Mouse (Mus musculus) brain, embryonic 18.5 days (tissue): ENCODE data around the gene Eif1ad.
"Not testable (repeated sequence)": the region's sequence is repeated elsewhere in the genome, so short reads cannot be mapped to it uniquely, and the experiment has no call there.

Experiments
- DNase-seq: peaks from one replicate; pipeline ENCODE4 v3.0.0-alpha.2; 2012; ENCODE audit warnings: low read depth, low spot score

Eif1ad gene

GRCm38 (mm10) chr19:5366175-5367052 lies at the start of gene Eif1ad:
Gene Eif1ad (plus strand): TSS chr19:5366741.
- DNase-seq, result peak; percentile 94

GRCm38 (mm10) chr19:5323801-5324200 lies 42.7 kb upstream of the Eif1ad start:
- no peak for DNase-seq

DNA sequence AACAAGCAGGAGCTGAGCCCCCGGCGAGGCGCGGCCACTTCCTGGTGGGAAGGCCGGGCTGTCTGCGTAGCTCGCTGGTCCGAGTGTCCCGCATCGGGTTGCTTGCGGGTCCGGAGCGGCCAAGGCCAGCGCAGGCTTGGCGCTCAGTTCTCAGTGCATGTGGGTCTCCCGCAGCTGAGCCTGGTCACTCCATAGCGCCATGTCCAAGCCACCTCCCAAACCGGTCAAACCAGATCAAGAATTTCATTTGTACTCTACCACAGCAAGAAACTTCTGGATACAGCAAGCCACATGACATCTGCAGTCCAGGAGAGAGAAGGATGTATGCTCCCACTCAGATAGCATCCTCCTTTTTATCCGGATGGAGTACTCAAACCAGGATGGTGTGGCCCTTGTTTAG lies 38.6 kb upstream of the Eif1ad start:
- no peak for DNase-seq

DNA sequence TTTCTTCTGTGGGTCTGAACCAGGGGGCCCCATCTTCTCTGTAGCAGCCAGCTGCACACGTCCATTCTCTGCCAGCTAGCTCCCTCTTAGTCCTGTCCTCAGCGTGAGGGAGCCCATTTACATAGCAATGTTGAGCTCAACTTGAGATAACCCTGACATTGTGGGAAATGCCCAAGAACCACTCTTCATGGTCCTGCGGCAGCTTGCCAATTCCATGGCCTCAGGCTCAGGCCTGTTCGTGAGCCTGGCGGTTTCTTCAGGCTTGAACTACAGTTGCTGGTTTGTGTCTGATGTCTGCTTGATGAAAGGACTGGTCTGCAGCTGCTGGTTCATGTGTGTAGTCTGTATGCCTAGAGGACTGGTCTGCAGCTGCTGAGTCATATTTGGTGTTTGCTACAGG lies 31.8 kb upstream of the Eif1ad start:
- no peak for DNase-seq

- no peak for DNase-seq
Observed at GRCm38 (mm10) chr19:5335441-5335840, 31.1 kb upstream of the Eif1ad start, which contains the start of gene Catsper1. Gene Catsper1 (plus strand): TSS chr19:5335741.

DNA sequence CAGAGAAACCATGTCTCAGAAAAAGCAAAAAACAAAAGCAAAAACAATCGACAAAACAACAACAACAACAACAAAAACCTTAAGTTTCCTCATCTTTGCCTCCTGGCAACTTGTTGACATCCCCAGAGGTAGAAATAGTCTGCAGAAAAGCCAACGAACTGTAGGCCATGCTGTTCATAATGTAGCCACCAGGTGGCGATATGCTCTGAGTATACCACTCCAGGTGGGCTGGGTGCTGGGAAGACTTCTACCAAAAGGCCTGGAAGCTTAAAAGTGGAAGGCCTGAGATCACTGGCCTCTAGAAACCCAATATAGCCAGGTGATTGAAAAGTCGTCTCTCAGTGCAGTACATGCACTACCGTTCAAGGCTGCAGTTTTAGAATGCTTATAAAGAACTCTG lies 28.6 kb upstream of the Eif1ad start:
- peak; percentile 3 for DNase-seq

DNA sequence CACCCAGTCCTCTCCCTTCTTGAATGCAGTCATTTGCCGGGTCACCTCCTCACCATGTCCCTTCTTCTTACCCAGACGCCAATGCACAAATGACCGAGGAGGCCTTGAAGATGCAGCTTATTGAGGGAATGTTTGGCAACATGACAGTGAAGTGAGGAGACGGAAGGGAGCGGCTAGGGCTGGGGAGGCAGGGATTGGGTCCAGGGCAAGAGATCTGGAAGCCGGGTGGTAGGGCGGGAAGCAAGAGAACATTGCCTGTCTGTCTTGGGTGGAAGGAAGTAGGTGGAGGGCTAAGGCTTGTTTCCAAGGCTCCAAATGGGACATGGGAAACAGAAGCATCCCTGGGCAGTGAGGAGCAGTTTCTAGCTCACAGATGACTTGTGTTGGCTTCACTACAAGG lies 25.2 kb upstream of the Eif1ad start:
- no peak for DNase-seq

DNA sequence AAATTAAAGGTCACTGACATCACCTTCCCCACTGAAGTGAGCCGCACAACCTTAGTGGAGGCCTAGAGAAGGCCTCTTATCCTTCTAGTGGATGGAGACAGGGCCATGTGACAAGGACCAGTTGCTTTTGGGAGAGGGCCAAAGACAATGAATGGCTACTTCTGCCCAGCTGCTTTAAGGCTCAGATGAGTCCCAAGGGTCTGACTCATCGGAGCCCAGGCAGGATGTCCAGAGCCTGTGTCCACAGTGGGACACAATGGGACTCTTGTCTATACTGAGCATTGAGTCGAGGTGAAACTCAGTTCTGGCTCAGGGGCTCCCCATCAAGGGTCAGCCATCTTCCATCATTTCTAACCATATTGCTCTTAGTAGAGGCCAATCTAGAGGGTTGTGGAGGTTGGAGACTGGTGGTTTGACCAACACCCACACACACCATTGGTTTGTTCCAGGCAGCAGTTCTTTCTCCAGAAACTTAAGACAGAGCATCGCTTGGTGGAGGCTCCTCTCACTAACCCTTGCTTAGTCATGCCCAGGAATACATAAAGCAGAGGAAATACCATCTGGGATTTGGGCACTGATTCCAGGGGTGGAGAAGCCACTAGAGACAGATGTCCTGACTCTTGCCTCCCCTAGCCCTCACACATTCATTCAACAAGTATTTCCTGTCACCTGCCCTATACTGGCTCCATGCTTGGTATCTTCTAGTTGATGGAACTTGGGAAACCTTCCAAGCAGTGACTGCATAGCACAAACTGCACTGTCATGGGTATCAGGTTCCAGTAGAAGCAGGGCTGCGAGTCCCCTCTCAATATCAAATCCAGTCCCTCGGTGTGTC lies 21.0 kb upstream of the Eif1ad start:
- no peak for DNase-seq

DNA sequence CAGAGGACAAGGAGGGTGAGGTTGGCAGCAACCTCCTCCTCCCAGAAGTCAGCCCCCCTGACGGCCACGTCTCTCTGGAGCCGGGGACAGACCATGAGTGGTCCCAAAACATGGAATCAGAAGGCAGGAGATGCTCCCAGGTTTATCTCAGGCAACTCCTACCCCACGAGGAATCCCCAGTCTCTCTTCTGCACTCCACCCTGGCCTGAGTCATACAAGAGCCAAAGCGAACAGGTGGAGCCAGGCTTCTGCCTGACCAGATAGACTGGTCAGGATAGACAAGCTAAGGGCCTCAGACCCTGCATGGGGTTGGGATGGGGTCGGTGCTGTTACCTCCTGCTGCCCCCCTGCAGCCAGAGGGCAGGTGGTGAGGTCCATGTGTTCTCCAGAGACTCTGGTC lies 18.5 kb upstream of the Eif1ad start:
- no peak for DNase-seq

DNA sequence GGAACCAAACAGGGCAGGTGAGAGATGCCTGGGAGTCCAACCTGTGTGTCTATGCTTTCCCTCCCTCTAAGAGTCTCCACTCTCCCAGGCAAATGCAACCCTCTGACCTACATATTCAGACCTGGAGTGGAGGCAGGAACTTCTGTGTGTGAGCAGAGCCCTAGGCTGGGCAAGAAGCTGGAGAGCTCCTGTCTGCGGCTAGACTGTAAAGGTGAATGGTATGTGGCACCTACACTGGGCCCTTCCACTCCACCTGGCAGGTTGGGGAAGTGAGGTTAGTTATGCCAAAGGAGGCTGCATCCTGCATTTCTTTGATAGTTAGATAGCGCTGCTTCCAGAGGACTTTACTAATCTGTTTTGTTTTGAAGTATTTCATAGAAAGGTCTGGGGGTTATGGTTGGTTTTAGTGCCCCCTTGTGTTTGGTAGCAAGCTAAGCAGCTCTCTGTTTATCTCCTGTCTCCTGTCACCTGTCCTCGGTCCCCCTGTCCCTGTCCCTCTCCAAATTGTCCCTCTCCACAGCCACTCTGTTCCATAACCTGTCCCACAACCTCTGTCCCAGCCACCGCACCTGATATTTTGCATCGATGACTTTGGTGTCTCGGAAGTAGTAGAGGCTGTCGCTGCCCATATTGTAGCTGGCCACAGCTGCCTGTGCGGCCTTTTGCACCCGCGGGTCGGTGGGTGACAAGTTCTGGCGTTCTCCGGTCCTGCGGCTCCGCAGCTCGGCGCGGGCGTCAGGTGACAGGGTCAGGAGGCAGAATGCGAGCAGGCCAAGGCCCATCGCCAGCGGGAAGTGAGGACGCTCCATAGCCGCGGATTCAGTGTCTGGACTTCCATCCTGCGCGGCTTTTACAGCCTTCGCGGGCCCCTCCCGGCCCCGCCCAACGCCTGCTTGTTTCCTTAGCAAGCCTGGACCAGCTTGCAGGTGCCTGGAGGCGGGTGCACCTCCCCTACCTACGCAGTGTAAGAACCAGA lies 17.7 kb upstream of the Eif1ad start:
- DNase-seq, result no peak

DNA sequence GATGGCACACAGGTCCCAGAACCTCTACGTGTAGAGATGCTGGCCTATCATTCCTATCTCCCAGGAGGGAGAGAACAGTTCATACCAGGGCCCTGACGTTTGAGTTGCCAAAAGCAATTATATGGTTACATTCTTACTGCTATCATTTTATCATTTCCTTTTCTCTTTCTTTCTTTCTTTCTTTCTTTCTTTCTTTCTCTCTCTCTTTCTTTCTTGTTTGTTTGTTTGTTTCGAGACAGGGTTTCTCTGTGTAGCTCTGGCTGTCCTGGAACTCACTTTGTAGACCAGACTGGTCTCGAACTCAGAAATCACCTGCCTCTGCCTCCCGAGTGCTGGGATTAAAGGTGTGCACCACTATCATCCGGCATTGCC lies 17.1 kb upstream of the Eif1ad start, which contains the start of gene Cst6:
Gene Cst6, minus strand, starts transcription at position 73 of the 372 bp plus-strand sequence.
- DNase-seq, result not testable (repeated sequence)

DNA sequence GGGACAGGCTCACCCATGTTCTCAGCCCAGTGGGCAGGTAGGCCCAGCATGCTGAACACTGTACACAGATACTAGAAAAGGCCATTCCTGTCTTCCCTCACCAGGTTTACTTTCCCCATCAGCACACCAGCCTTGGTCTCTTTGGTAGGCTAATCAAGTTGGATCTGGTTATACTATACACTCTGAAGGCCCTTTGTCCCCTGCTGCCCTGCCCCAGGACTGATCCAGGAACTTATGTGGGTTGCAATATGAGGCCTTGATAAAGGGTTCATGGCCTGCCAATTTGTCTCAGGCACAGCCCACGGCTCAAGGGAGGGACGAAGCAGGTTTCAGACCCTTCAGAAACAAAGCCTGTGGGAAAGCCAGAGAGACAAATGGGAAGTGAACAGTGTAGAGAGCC lies 12.9 kb upstream of the Eif1ad start:
- DNase-seq, result no peak

DNA sequence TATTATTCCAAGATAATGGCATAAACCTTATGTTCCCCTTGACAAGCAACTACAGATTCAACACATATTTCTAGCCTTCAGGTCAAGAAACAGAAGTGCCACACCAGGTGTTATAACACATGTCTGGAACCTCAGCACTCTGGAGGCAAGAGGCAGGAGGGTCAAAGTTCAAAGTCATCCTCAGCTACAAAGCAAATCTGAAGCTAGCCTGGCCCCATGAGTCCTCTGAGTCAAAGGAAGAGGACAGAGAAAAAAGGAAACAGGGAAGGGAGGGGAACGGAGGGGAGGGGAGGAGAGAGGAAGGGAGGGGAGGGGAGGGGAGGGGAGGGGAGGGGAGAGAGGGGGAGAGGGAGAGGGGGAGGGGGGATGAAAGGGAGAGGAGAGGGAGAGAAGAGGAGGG lies 10.5 kb upstream of the Eif1ad start:
- no peak for DNase-seq

GRCm38 (mm10) chr19:5362186-5362585 lies 4.4 kb upstream of the Eif1ad start:
- no peak for DNase-seq

DNA sequence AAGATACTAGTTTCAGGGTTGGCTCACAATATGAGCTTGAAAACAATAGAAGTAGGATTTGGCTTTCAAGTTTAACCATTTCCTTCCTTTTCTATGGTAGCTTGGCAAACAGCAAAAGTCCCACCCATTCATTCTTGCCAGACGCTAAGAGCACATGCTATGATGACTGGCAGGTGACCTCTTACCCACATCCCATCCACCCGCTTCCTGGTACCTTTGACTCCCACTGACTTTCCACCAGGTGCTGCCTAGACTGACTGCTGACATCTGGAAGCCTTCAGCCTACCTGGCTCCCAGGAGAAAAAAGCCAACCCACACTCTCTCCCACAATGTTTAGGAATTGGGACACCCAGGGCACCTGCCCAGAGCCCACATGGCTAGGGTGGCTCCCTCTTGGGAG lies 2.4 kb upstream of the Eif1ad start:
- no peak for DNase-seq

- DNase-seq, result no peak
Observed at GRCm38 (mm10) chr19:5365751-5366150, 790 bp upstream of the Eif1ad start.

GRCm38 (mm10) chr19:5367053-5367359 lies 465 bp downstream of the Eif1ad start, which contains the start of gene Banf1:
Gene Banf1 (minus strand): TSS chr19:5367168.
- DNase-seq, result no peak

DNA sequence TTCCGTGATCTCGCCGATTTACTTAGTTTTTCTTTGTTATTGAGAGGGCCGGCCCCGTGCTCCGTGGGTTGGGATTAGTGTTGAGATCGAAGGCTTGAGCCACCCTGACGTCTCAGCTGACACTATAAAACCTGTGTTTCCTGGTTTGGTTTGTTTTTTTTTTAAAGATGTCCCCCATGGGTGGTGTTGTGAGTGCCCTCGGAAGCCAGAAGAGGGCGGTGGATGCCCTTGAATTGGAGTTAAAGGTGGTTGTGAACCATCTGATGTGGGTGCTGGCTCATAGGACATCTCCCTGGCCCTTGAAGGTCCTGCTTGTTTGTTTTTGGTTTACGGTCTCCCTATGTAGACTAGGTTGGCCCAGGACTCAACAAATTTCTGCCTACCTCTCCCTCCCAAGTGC lies 914 bp downstream of the Eif1ad start:
- no peak for DNase-seq

- no peak for DNase-seq
Observed at GRCm38 (mm10) chr19:5370932-5371331, 4.4 kb downstream of the Eif1ad start.

DNA sequence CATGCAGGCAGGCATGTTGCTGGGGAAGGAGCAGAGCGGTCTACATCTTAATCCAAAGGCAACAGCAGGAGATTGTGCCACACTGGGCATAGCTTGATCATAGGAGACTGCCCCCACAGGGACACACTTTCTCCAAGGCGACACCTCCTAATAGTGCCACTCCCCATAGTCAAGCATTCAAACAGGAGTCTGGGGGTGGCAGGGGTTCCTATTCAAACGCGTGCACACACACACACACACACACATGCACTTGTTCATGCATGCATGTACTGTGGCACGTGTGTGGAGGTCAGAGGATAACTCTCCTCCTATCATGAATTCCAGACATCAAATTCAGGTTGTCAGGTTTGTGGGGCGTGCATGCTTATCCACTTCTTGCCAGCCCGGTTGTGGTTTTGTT lies 6.2 kb downstream of the Eif1ad start:
- DNase-seq, result no peak

- DNase-seq, result no peak
Observed at GRCm38 (mm10) chr19:5374177-5374576, 7.6 kb downstream of the Eif1ad start.

- DNase-seq, result no peak
Observed at GRCm38 (mm10) chr19:5374748-5375147, 8.2 kb downstream of the Eif1ad start.
